Mouse (Mus musculus) kidney, postnatal 4 days (tissue): ENCODE results near the gene Ptcd1.
"Not testable (repeated sequence)": the region's sequence is repeated elsewhere in the genome, so short reads cannot be mapped to it uniquely, and the experiment has no call there.

ENCODE experiments used
- DNase-seq, 2 experiments: peaks; one replicate each; pipeline ENCODE4 v3.0.0; 2021; ENCODE audit warnings: mixed read lengths in 2 of 2

Gene Ptcd1

GRCm38 (mm10) chr5:145161361-145161760 lies 5.5 kb downstream of the Ptcd1 start:
- DNase-seq, result no peak

- DNase-seq, result no peak
Measured at GRCm38 (mm10) chr5:145152690-145153089, 14.2 kb downstream of the Ptcd1 start.

DNA sequence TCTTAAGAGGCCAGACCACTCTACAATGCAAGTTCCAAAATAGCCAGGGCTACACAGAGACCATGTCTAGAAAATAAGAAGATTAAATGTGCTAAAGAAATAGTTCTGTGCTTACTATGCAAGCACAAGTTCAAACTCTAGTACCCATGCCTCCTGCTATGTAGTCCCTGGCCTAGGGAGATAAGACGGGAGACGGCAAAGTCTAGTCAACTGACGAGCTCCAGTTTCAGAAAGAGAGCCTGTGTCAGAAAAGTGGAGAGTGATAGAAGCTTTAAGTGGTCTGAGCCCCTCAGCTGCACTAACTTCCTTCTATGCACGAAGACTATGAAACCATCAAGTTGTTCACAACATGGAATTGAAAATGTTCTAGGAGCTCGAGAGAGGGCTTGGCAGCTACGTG lies 17.6 kb downstream of the Ptcd1 start:
- no peak for DNase-seq

DNA sequence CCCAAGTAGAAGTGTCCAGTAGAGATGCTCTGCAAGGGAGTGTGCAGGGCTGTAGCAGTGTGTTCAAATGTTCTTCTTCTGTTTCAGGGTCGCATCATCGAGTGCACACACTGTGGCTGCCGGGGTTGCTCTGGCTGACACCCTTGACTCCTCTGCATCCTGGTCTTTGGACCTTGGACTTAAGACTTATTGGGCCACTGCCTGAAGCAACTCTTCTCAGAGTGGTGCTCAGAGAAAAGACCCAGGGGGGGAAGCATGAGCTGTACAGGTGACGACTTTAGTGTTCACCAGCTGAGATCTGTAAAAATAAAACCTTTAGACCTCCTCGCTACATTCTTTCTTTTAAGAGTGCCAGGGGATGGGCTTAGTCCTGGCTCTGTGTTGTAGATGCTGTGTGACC lies 19.2 kb downstream of the Ptcd1 start:
- DNase-seq, result no peak

- DNase-seq, result peak; percentile 28 to 42
Measured at GRCm38 (mm10) chr5:145140611-145141010, 26.3 kb downstream of the Ptcd1 start.

GRCm38 (mm10) chr5:145139571-145140519 lies 27.1 kb downstream of the Ptcd1 start, which contains the start of the genes Pdap1 and Bud31:
Gene Pdap1, minus strand, starts transcription at chr5:145140238.
Gene Bud31, plus strand, starts transcription at chr5:145140362.
- peak; percentile 96 to 97 for DNase-seq

GRCm38 (mm10) chr5:145138836-145139235 lies 28.1 kb downstream of the Ptcd1 start:
- no peak for DNase-seq

GRCm38 (mm10) chr5:145133275-145133674 lies 33.6 kb downstream of the Ptcd1 start:
- DNase-seq, result not testable (repeated sequence)

- DNase-seq, result no peak
Measured at GRCm38 (mm10) chr5:145130995-145131394, 35.9 kb downstream of the Ptcd1 start.

DNA sequence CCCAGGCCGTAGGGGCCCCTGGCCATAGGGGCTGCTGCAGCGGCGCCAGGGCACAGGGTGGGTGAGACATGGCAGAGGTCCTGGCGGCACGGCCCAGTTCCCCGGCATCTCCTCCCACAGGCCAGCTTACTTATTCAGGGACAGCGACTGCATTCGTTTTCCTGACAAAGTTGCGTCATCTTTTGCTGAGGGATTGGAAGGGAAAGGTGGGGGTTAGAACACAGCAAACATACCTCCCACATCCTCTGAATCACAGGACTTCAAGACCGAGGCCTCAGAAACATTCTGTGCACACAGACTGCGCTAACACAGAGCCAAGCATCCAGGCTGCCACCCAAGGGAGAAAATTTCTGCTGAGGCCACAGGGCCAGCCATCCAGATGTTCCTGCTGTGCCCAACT lies 36.7 kb downstream of the Ptcd1 start:
- DNase-seq, result peak in 1 of 2 experiments; percentile 20

DNA sequence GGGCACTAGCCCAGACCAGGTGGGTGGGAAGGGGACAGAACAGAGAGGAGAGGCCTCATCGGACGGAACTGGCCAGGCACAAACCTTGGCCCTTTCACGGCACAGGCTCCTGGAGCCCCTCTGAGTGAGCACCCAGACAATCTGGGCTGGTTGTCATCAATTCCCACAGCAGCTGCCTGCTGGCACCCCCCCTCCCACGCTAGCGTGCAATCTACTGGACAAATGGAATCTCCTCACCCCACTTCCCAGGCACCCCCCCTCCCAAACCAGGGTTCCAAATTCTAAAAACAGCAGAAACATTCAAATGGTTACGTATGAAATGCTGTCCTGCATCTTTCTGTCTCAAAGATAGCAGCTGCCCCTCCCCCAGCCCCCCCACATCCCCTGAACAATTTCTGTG lies 37.1 kb downstream of the Ptcd1 start:
- DNase-seq, result not testable (repeated sequence)

DNA sequence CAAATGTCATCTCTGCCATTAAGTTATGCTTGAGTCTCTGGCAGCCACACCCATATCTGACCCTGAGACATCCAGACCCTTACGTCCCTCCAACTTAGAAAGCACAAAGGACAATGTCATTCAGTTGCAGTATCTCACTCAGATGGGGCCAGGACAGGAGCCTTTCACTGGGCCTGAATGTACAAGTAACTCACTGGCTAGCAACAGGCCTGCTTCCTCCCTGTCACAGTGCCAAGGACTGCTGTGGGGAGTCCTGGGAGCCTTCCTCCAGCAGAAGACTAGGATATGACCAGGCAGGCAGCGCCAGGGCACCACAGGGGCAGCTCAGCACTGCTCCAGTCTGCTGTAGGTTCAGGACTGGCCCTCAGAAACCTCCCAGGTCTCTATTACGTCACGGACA lies 37.8 kb downstream of the Ptcd1 start:
- peak; percentile 23 to 33 for DNase-seq

DNA sequence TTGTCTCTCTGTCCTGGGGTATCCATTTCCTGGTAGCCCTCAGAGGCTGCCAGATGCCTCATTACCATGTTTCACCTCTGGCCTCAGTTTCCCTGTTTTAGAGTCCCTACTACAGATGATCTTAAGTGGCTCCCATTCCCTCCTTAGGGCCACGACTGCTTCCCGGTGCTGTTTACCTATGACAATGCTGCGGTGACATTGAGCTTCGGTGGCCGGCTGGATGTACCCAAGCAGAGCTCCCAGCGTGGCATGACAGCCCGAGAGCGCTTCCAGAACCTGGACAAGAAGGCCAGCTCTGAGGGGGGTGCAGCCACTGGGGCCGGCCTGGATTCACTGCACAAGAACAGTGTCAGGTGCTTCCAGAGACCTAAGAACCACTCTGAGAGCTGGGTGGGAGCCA lies 40.3 kb downstream of the Ptcd1 start:
- no peak for DNase-seq

DNA sequence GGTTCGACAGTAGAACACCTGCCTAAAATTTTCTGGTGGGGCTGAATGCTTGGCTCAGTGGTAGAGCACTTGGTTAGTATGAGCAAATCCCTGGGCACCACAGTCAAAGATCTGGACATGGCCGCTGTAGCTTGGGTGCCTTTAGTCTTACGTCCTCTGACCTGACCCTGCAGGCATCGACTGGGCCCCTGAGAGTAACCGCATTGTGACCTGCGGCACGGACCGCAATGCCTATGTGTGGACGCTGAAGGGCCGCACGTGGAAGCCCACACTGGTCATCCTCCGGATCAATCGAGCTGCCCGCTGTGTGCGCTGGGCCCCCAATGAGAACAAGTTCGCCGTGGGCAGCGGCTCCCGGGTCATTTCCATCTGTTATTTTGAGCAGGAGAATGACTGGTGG lies 43.5 kb downstream of the Ptcd1 start:
- DNase-seq, result no peak

GRCm38 (mm10) chr5:145120921-145121320 lies 46.0 kb downstream of the Ptcd1 start:
- no peak for DNase-seq

DNA sequence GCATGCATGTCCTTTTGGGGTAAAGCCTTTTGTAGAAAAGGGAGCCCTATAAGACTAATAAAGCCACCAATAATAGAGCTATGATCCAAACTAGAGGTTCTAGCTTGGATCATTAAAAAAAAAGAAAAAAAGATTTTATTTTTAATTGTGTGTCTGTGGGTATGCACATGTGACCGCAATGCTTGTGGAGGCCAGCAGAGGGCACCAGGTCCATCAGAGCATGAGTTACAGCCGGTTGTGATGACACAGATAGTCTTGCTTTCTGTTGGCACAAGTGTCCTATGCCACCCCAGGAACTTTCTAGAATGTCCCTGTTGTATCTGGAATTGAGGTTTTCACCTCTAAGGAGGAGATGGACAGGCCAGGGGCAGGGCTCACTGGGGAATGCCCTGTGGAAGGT lies 47.5 kb downstream of the Ptcd1 start:
- peak in 1 of 2 experiments; percentile 45 for DNase-seq

- no peak for DNase-seq
Measured at GRCm38 (mm10) chr5:145118461-145118860, 48.4 kb downstream of the Ptcd1 start.

DNA sequence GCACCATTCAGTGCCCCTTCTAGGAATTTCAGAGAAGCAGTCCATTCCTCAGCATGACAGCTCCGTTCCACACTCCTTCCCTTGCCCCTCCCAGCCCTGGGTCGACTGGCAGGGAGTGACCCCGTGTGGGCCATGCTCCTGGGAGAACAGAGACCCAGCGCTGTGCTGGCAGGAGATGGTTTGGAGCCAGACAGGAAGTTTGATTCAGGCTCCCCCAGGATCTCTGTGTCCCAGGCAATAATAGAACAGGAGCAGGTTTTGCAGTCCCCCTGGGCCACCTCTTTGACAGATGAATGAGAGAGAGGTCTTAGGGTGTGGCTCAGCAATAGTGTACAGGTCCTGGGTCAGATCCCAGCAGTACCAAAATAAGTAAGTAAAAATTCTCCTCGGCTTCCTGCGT lies 48.9 kb downstream of the Ptcd1 start:
- DNase-seq, result peak; percentile 29 to 56

GRCm38 (mm10) chr5:145116916-145117315 lies 50.0 kb downstream of the Ptcd1 start:
- peak; percentile 82 to 84 for DNase-seq

DNA sequence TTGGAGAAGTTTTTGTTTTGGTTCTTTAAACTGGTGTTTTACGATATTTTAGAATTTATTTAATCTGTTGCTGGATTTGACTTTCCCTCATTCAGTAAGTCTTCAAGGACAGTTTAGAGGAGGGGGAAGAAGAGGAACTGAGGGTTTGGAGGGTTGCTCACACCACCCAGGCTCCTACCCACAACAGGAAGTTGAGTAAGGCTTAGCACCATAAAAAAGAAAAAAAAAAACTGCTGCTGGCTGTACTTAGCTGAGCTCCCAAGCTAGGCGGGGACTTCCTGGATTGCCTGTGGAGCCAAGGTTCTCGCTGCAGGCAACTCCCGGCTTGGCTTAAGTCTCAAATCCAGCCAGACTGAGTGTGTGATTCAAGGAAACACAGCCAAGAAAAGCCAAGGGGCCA lies 50.6 kb downstream of the Ptcd1 start:
- peak; percentile 61 to 78 for DNase-seq

DNA sequence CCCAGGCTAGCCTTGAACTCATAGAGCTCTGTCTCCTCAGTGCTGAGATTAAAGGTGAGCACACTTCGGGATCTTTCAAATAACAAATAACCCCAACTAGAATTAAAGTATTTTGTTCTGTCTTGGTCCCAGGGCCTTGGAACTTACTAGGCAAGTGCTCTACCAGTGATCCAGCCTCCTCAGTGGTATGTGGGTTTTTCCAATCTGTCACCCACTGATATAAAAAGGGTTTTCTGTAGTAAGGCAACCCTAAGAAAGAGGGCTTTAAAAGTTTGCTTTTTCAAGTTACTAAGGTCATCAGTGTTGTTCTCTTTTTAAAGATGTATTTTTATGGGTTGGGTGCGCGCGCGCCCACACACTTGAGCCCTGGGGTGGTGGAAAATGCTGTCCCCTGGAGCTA lies 51.2 kb downstream of the Ptcd1 start:
- DNase-seq, result no peak

- peak; percentile 72 to 79 for DNase-seq
Measured at GRCm38 (mm10) chr5:145114606-145115473, 52.1 kb downstream of the Ptcd1 start.

- peak; percentile 83 to 91 for DNase-seq
Measured at GRCm38 (mm10) chr5:145114071-145114605, 52.8 kb downstream of the Ptcd1 start, which contains the start of gene Arpc1b. Gene Arpc1b, plus strand, starts transcription at chr5:145114215.
